Mouse (Mus musculus) intestine, postnatal 0 days (tissue): ENCODE data around the gene Ushbp1. TPM values are rescaled to one million over a fixed set of nuclear protein-coding genes. Genes with fewer than 3 reads are reported as not detected.

Experiments
- ATAC-seq: fragments of 200-750 bp; cut with Nextera tagmentation; 2 replicates; pipeline ENCODE4 v1.8.0; 2017; ENCODE audit warnings: mild to moderate bottlenecking, moderate TSS enrichment, moderate library complexity
- H3K27ac ChIP-seq: fragments of 300-500 bp; sonication (generic); 2 replicates; pipeline ENCODE4 v1.5.1; 2014; ENCODE audit warnings: mild to moderate bottlenecking, low read depth, low read length, moderate library complexity
- H3K27me3 ChIP-seq: fragments of 300-500 bp; sonication (generic); replicated peaks from 2 replicates; pipeline ENCODE4 v1.6.1; 2014; ENCODE audit warnings: low read length, mixed read lengths; ENCODE audit not compliant: control insufficient read depth, insufficient read depth
- H3K36me3 ChIP-seq: fragments of 300-500 bp; sonication (generic); 2 replicates; pipeline ENCODE4 v1.6.1; 2014; ENCODE audit warnings: mild to moderate bottlenecking, moderate library complexity; ENCODE audit not compliant: control insufficient read depth, insufficient read depth
- H3K4me1 ChIP-seq: fragments of 300-500 bp; sonication (generic); replicated peaks from 2 replicates; pipeline ENCODE4 v1.6.1; 2014; ENCODE audit warnings: antibody characterized with exemption, low read length, mixed read lengths; ENCODE audit not compliant: control insufficient read depth, insufficient read depth
- H3K4me2 ChIP-seq: fragments of 300-500 bp; sonication (generic); replicated peaks from 2 replicates; pipeline ENCODE4 v1.6.1; 2014; ENCODE audit warnings: low read depth, mild to moderate bottlenecking, moderate library complexity
- H3K4me3 ChIP-seq: fragments of 300-500 bp; sonication (generic); 2 replicates; pipeline ENCODE4 v1.5.1; 2014; ENCODE audit warnings: low read depth, low read length
- H3K9ac ChIP-seq: fragments of 300-500 bp; sonication (generic); 2 replicates; pipeline ENCODE4 v1.6.1; 2014; ENCODE audit warnings: mild to moderate bottlenecking, low read depth, low read length
- H3K9me3 ChIP-seq: fragments of 300-500 bp; sonication (generic); 2 replicates; pipeline ENCODE4 v1.6.1; 2016; ENCODE audit warnings: mixed run types; ENCODE audit not compliant: control insufficient read depth
- CTCF ChIP-seq: sonication (generic); IDR thresholded peaks from 2 replicates; pipeline ENCODE4 v1.5.1; 2016; ENCODE audit warnings: low read depth, mild to moderate bottlenecking, control low read depth, antibody characterized with exemption, moderate library complexity
- WGBS: fragments of 180-500 bp; shearing (Covaris S2); extraction: QIAGEN DNeasy Blood & Tissue Kit; methylation state at CpG from one replicate; pipeline ENCODE4 v1.1.7; 2014; 5-methylcytosine and 5-hydroxymethylcytosine counted together
- polyA plus RNA-seq: library from polyadenylated mRNA; unstranded; fragments of >200 nt; fragmentation: Nextera tagmentation; extraction: Ambion mirVana; gene quantifications from 2 replicates; pipeline ENCODE4 v1.2.1, GENCODE M21; 2015

The Ushbp1 gene
- polyA plus RNA-seq, 1 experiment from 2014 or later: 4.1 TPM

- H3K9me3 ChIP-seq: no peaks in the 10 kb centered on the region
- peak; percentile 42 for ATAC-seq
- peak overlapping the region; percentile 70 for H3K27ac ChIP-seq
- H3K4me2 ChIP-seq: peak overlapping the region; percentile 58
- no peak overlapping the region for H3K4me3 ChIP-seq
- H3K9ac ChIP-seq: no peak overlapping the region
- WGBS: 17% methylated on average over 73 of the region's 74 CpGs
- peaks cover 19% of the 10 kb centered on the region; the same call in 1 of the 2 replicates for H3K4me1 ChIP-seq
- H3K27me3 ChIP-seq: no peaks in the 10 kb centered on the region
- H3K36me3 ChIP-seq: peaks cover 41% of the 10 kb centered on the region
- peak; percentile 73 for TF ChIP-seq CTCF
These were observed 19.8 kb downstream of the Ushbp1 start for GRCm38 (mm10) chr8:71375581-71376422.

- Histone ChIP-seq H3K9ac (no peak overlapping the region), H3K4me1 (peaks cover 19% of the 10 kb centered on the region; the same call in 1 of the 2 replicates), H3K4me3 (no peak overlapping the region), H3K4me2 (no peak overlapping the region), H3K27ac (0 out of 2 replicates have a peak overlapping the region, but pooled peaks have one; percentile 17), H3K27me3 (no peaks in the 10 kb centered on the region), H3K9me3 (no peaks in the 10 kb centered on the region), H3K36me3 (peaks cover 42% of the 10 kb centered on the region)
- 77% methylated on average over 17 of the region's 17 CpGs for WGBS
- TF ChIP-seq CTCF: no peak
- ATAC-seq: no peak
These were observed 20.9 kb downstream of the Ushbp1 start for GRCm38 (mm10) chr8:71374616-71375206.

GRCm38 (mm10) chr8:71373000-71373399, 22.6 kb downstream of the Ushbp1 start:
- no peak overlapping the region for H3K27ac ChIP-seq
- H3K27me3 ChIP-seq: no peaks in the 10 kb centered on the region
- no peak overlapping the region for H3K4me3 ChIP-seq
- H3K4me1 ChIP-seq: peaks cover 10% of the 10 kb centered on the region; the same call in 1 of the 2 replicates
- H3K9ac ChIP-seq: no peak overlapping the region
- H3K36me3 ChIP-seq: peaks cover 49% of the 10 kb centered on the region
- 83% methylated on average over 3 of the region's 3 CpGs for WGBS
- peak; percentile 26 for TF ChIP-seq CTCF
- no peak for ATAC-seq
- H3K9me3 ChIP-seq: no peaks in the 10 kb centered on the region
- H3K4me2 ChIP-seq: no peak overlapping the region

GRCm38 (mm10) chr8:71372427-71372826, 23.2 kb downstream of the Ushbp1 start:
- H3K4me2 ChIP-seq: no peak overlapping the region
- no peak overlapping the region for H3K27ac ChIP-seq
- H3K9ac ChIP-seq: no peak overlapping the region
- no peak for ATAC-seq
- 83% methylated on average over 12 of the region's 12 CpGs for WGBS
- peaks cover 10% of the 10 kb centered on the region; the same call in 1 of the 2 replicates for H3K4me1 ChIP-seq
- TF ChIP-seq CTCF: no peak
- H3K27me3 ChIP-seq: no peaks in the 10 kb centered on the region
- H3K4me3 ChIP-seq: no peak overlapping the region
- H3K9me3 ChIP-seq: no peaks in the 10 kb centered on the region
- peaks cover 44% of the 10 kb centered on the region for H3K36me3 ChIP-seq

GRCm38 (mm10) chr8:71371236-71371848, 24.3 kb downstream of the Ushbp1 start, which contains the start of gene Ocel1:
Gene Ocel1, plus strand, starts transcription at chr8:71371298.
- H3K4me1 ChIP-seq: peaks cover 9% of the 10 kb centered on the region; the same call in 1 of the 2 replicates
- peak within 1 kb of the TSS; percentile 55 for H3K4me3 ChIP-seq
- H3K4me2 ChIP-seq: peak within 1 kb of the TSS; percentile 60
- peak; percentile 100 for TF ChIP-seq CTCF
- peaks cover 39% of the 10 kb centered on the region for H3K36me3 ChIP-seq
- no peaks in the 10 kb centered on the region for H3K9me3 ChIP-seq
- H3K9ac ChIP-seq: peak within 1 kb of the TSS; percentile 57
- peak within 1 kb of the TSS; percentile 78 for H3K27ac ChIP-seq
- peak; percentile 89 for ATAC-seq
- H3K27me3 ChIP-seq: no peaks in the 10 kb centered on the region
- under 1% methylated on average over 61 of the region's 68 CpGs for WGBS
